Mouse (Mus musculus): ENCODE results near the gene Ppp1r12b. TPM values are rescaled to one million over a fixed set of nuclear protein-coding genes. Genes with fewer than 3 reads are reported as not detected.

Ppp1r12b gene
- polyA plus RNA-seq, 1 experiment from 2014 or later = 11.8 TPM

- H3K27ac ChIP-seq (replicated peaks; ENCODE audit: low read depth, low read length) = no peak overlapping the region
- H3K4me2 ChIP-seq (ENCODE audit: low read depth, low read length) = no peak overlapping the region
- H3K4me3 ChIP-seq (ENCODE audit: low read depth, low read length) = no peak overlapping the region
- no peaks in the 10 kb centered on the region for H3K27me3 ChIP-seq (replicated peaks; ENCODE audit: control insufficient read depth, insufficient read depth, low read length)
- no peaks in the 10 kb centered on the region for H3K4me1 ChIP-seq (ENCODE audit: control insufficient read depth, insufficient read depth, low read length)
- no peak for ATAC-seq (ENCODE audit: low read depth)
- no peak overlapping the region for H3K9ac ChIP-seq (ENCODE audit: low read depth, low read length)
- no peak for DNase-seq (ENCODE audit: low spot score)
- H3K9me3 ChIP-seq (ENCODE audit: control insufficient read depth, low read length) = no peaks in the 10 kb centered on the region
- H3K36me3 ChIP-seq (ENCODE audit: control insufficient read depth, insufficient read depth, low read length) = no peaks in the 10 kb centered on the region
- 86% methylated on average over 6 of the region's 6 CpGs for WGBS
Measured at GRCm38 (mm10) chr1:134919010-134919409, 36.7 kb downstream of the Ppp1r12b start.

- Histone ChIP-seq H3K4me2 (ENCODE audit: low read depth, low read length) (no peak overlapping the region), H3K27me3 (replicated peaks; ENCODE audit: control insufficient read depth, insufficient read depth, low read length) (no peaks in the 10 kb centered on the region), H3K27ac (replicated peaks; ENCODE audit: low read depth, low read length) (no peak overlapping the region), H3K4me1 (ENCODE audit: control insufficient read depth, insufficient read depth, low read length) (0 out of 2 replicates have a peak, but pooled peaks cover 4% of the 10 kb centered on the region), H3K4me3 (ENCODE audit: low read depth, low read length) (no peak overlapping the region), H3K9me3 (ENCODE audit: control insufficient read depth, low read length) (no peaks in the 10 kb centered on the region), H3K36me3 (ENCODE audit: control insufficient read depth, insufficient read depth, low read length) (no peaks in the 10 kb centered on the region), H3K9ac (ENCODE audit: low read depth, low read length) (no peak overlapping the region)
- WGBS = 77% methylated on average over 4 of the region's 4 CpGs
- no peak for DNase-seq (ENCODE audit: low spot score)
- ATAC-seq (ENCODE audit: low read depth) = no peak
Measured at GRCm38 (mm10) chr1:134915421-134915820, 40.3 kb downstream of the Ppp1r12b start.

GRCm38 (mm10) chr1:134913535-134913934 is 42.2 kb downstream of the Ppp1r12b start:
- peak; percentile 64 for DNase-seq (ENCODE audit: low spot score)
- peaks cover 17% of the 10 kb centered on the region; the same call in 1 of the 2 replicates for H3K4me1 ChIP-seq (ENCODE audit: control insufficient read depth, insufficient read depth, low read length)
- no peak overlapping the region for H3K9ac ChIP-seq (ENCODE audit: low read depth, low read length)
- H3K27me3 ChIP-seq (replicated peaks; ENCODE audit: control insufficient read depth, insufficient read depth, low read length) = no peaks in the 10 kb centered on the region
- no peaks in the 10 kb centered on the region for H3K36me3 ChIP-seq (ENCODE audit: control insufficient read depth, insufficient read depth, low read length)
- H3K27ac ChIP-seq (replicated peaks; ENCODE audit: low read depth, low read length) = no peak overlapping the region; the same call in 1 of the 2 replicates
- no peak for ATAC-seq (ENCODE audit: low read depth)
- H3K4me3 ChIP-seq (ENCODE audit: low read depth, low read length) = no peak overlapping the region
- H3K9me3 ChIP-seq (ENCODE audit: control insufficient read depth, low read length) = no peaks in the 10 kb centered on the region
- 76% methylated on average over 4 of the region's 4 CpGs for WGBS
- no peak overlapping the region for H3K4me2 ChIP-seq (ENCODE audit: low read depth, low read length)

- WGBS = 89% methylated on average over 4 of the region's 4 CpGs
Measured at GRCm38 (mm10) chr1:134911892-134912291, 43.9 kb downstream of the Ppp1r12b start.

GRCm38 (mm10) chr1:134910037-134910436 is 45.7 kb downstream of the Ppp1r12b start:
- Histone ChIP-seq H3K27me3 (replicated peaks; ENCODE audit: control insufficient read depth, insufficient read depth, low read length) (no peaks in the 10 kb centered on the region), H3K27ac (replicated peaks; ENCODE audit: low read depth, low read length) (no peak overlapping the region), H3K4me3 (ENCODE audit: low read depth, low read length) (no peak overlapping the region), H3K9ac (ENCODE audit: low read depth, low read length) (no peak overlapping the region), H3K9me3 (ENCODE audit: control insufficient read depth, low read length) (no peaks in the 10 kb centered on the region), H3K4me1 (ENCODE audit: control insufficient read depth, insufficient read depth, low read length) (peaks cover 17% of the 10 kb centered on the region; the same call in 1 of the 2 replicates), H3K36me3 (ENCODE audit: control insufficient read depth, insufficient read depth, low read length) (no peaks in the 10 kb centered on the region), H3K4me2 (ENCODE audit: low read depth, low read length) (no peak overlapping the region)
- no peak for ATAC-seq (ENCODE audit: low read depth)
- no peak for DNase-seq (ENCODE audit: low spot score)
- 31% methylated on average over 3 of the region's 3 CpGs for WGBS

More at GRCm38 (mm10) chr1:134911892-134912291, 43.9 kb downstream of the Ppp1r12b start:
- no peak overlapping the region for H3K27ac ChIP-seq (replicated peaks; ENCODE audit: low read depth, low read length)
- no peak for DNase-seq (ENCODE audit: low spot score)
- no peak overlapping the region for H3K4me3 ChIP-seq (ENCODE audit: low read depth, low read length)
- no peaks in the 10 kb centered on the region for H3K9me3 ChIP-seq (ENCODE audit: control insufficient read depth, low read length)
- no peaks in the 10 kb centered on the region for H3K27me3 ChIP-seq (replicated peaks; ENCODE audit: control insufficient read depth, insufficient read depth, low read length)
- peaks cover 17% of the 10 kb centered on the region; the same call in 1 of the 2 replicates for H3K4me1 ChIP-seq (ENCODE audit: control insufficient read depth, insufficient read depth, low read length)
- H3K9ac ChIP-seq (ENCODE audit: low read depth, low read length) = no peak overlapping the region
- no peaks in the 10 kb centered on the region for H3K36me3 ChIP-seq (ENCODE audit: control insufficient read depth, insufficient read depth, low read length)
- no peak overlapping the region for H3K4me2 ChIP-seq (ENCODE audit: low read depth, low read length)
- no peak for ATAC-seq (ENCODE audit: low read depth)

- Histone ChIP-seq H3K4me3 (ENCODE audit: low read depth, low read length) (no peak overlapping the region), H3K36me3 (ENCODE audit: control insufficient read depth, insufficient read depth, low read length) (no peaks in the 10 kb centered on the region), H3K27me3 (replicated peaks; ENCODE audit: control insufficient read depth, insufficient read depth, low read length) (no peaks in the 10 kb centered on the region), H3K9ac (ENCODE audit: low read depth, low read length) (no peak overlapping the region), H3K4me1 (ENCODE audit: control insufficient read depth, insufficient read depth, low read length) (peaks cover 17% of the 10 kb centered on the region; the same call in 1 of the 2 replicates), H3K9me3 (ENCODE audit: control insufficient read depth, low read length) (no peaks in the 10 kb centered on the region), H3K27ac (replicated peaks; ENCODE audit: low read depth, low read length) (no peak overlapping the region), H3K4me2 (ENCODE audit: low read depth, low read length) (no peak overlapping the region)
- ATAC-seq (ENCODE audit: low read depth) (no peak), DNase-seq (ENCODE audit: low spot score) (peak; percentile 8)
- WGBS = 52% methylated on average over 9 of the region's 9 CpGs
Measured at GRCm38 (mm10) chr1:134909442-134909841, 46.3 kb downstream of the Ppp1r12b start.

- H3K4me2 ChIP-seq (ENCODE audit: low read depth, low read length) = no peak overlapping the region
- no peaks in the 10 kb centered on the region for H3K27me3 ChIP-seq (replicated peaks; ENCODE audit: control insufficient read depth, insufficient read depth, low read length)
- no peaks in the 10 kb centered on the region for H3K4me1 ChIP-seq (ENCODE audit: control insufficient read depth, insufficient read depth, low read length)
- H3K36me3 ChIP-seq (ENCODE audit: control insufficient read depth, insufficient read depth, low read length) = no peaks in the 10 kb centered on the region
- ATAC-seq (ENCODE audit: low read depth) (no peak), DNase-seq (ENCODE audit: low spot score) (peak; percentile 7)
- WGBS = 55% methylated on average over 3 of the region's 3 CpGs
- no peak overlapping the region for H3K4me3 ChIP-seq (ENCODE audit: low read depth, low read length)
- no peak overlapping the region for H3K9ac ChIP-seq (ENCODE audit: low read depth, low read length)
- H3K27ac ChIP-seq (replicated peaks; ENCODE audit: low read depth, low read length) = no peak overlapping the region; the same call in 1 of the 2 replicates
- no peaks in the 10 kb centered on the region for H3K9me3 ChIP-seq (ENCODE audit: control insufficient read depth, low read length)
Measured at GRCm38 (mm10) chr1:134902051-134902619, 53.6 kb downstream of the Ppp1r12b start.

GRCm38 (mm10) chr1:134896008-134896407 is 59.7 kb downstream of the Ppp1r12b start:
- Histone ChIP-seq H3K4me2 (ENCODE audit: low read depth, low read length) (no peak overlapping the region), H3K27ac (replicated peaks; ENCODE audit: low read depth, low read length) (no peak overlapping the region), H3K9me3 (ENCODE audit: control insufficient read depth, low read length) (no peaks in the 10 kb centered on the region), H3K9ac (ENCODE audit: low read depth, low read length) (no peak overlapping the region), H3K4me3 (ENCODE audit: low read depth, low read length) (no peak overlapping the region), H3K36me3 (ENCODE audit: control insufficient read depth, insufficient read depth, low read length) (peaks cover 32% of the 10 kb centered on the region), H3K4me1 (ENCODE audit: control insufficient read depth, insufficient read depth, low read length) (no peaks in the 10 kb centered on the region), H3K27me3 (replicated peaks; ENCODE audit: control insufficient read depth, insufficient read depth, low read length) (no peaks in the 10 kb centered on the region)
- no peak for ATAC-seq (ENCODE audit: low read depth)
- 95% methylated on average over 6 of the region's 6 CpGs for WGBS
- no peak for DNase-seq (ENCODE audit: low spot score)

- no peak for ATAC-seq (ENCODE audit: low read depth)
- WGBS = 92% methylated on average over 3 of the region's 3 CpGs
Measured at GRCm38 (mm10) chr1:134894803-134895202, 60.9 kb downstream of the Ppp1r12b start.

More at GRCm38 (mm10) chr1:134894803-134895202, 60.9 kb downstream of the Ppp1r12b start:
- H3K27me3 ChIP-seq (replicated peaks; ENCODE audit: control insufficient read depth, insufficient read depth, low read length) = no peaks in the 10 kb centered on the region
- no peak overlapping the region for H3K4me3 ChIP-seq (ENCODE audit: low read depth, low read length)
- no peaks in the 10 kb centered on the region for H3K9me3 ChIP-seq (ENCODE audit: control insufficient read depth, low read length)
- no peak overlapping the region for H3K9ac ChIP-seq (ENCODE audit: low read depth, low read length)
- no peaks in the 10 kb centered on the region for H3K4me1 ChIP-seq (ENCODE audit: control insufficient read depth, insufficient read depth, low read length)
- DNase-seq (ENCODE audit: low spot score) = no peak
- H3K4me2 ChIP-seq (ENCODE audit: low read depth, low read length) = no peak overlapping the region
- H3K27ac ChIP-seq (replicated peaks; ENCODE audit: low read depth, low read length) = no peak overlapping the region
- H3K36me3 ChIP-seq (ENCODE audit: control insufficient read depth, insufficient read depth, low read length) = peaks cover 32% of the 10 kb centered on the region
